Mouse (Mus musculus): ENCODE results near the gene Pltp.
"Not testable (repeated sequence)": the region's sequence is repeated elsewhere in the genome, so short reads cannot be mapped to it uniquely, and the experiment has no call there.

Gene Pltp

GRCm38 (mm10) chr2:164855572-164855971 is 1.9 kb downstream of the Pltp start:
- DNase-seq (ENCODE audit: extremely low read depth, low read depth): not testable (repeated sequence)

GRCm38 (mm10) chr2:164850061-164850460 is 7.5 kb downstream of the Pltp start:
- DNase-seq (ENCODE audit: extremely low read depth, low read depth): no peak

GRCm38 (mm10) chr2:164845782-164846181 is 11.7 kb downstream of the Pltp start:
- no peak for DNase-seq (ENCODE audit: extremely low read depth, low read depth)

- no peak for DNase-seq (ENCODE audit: extremely low read depth, low read depth)
Measured at GRCm38 (mm10) chr2:164835164-164835563, 22.3 kb downstream of the Pltp start.

GRCm38 (mm10) chr2:164834531-164834930 is 23.0 kb downstream of the Pltp start:
- no peak for DNase-seq (ENCODE audit: extremely low read depth, low read depth)

- DNase-seq (ENCODE audit: extremely low read depth, low read depth): peak; percentile 93
Measured at GRCm38 (mm10) chr2:164833314-164833959, 24.1 kb downstream of the Pltp start, which contains the start of gene Neurl2. Neurl2 (minus strand) TSS chr2:164833456.

GRCm38 (mm10) chr2:164832748-164833301 is 24.7 kb downstream of the Pltp start, which contains the start of gene Ctsa:
Ctsa (plus strand) TSS chr2:164832873.
- DNase-seq (ENCODE audit: extremely low read depth, low read depth): peak; percentile 52

GRCm38 (mm10) chr2:164832032-164832747 is 25.3 kb downstream of the Pltp start:
- DNase-seq (ENCODE audit: extremely low read depth, low read depth): no peak

GRCm38 (mm10) chr2:164831029-164831428 is 26.5 kb downstream of the Pltp start:
- DNase-seq (ENCODE audit: extremely low read depth, low read depth): no peak

GRCm38 (mm10) chr2:164829090-164829489 is 28.4 kb downstream of the Pltp start:
- DNase-seq (ENCODE audit: extremely low read depth, low read depth): no peak

GRCm38 (mm10) chr2:164828437-164828836 is 29.1 kb downstream of the Pltp start, which contains the start of gene Spata25:
Spata25 (minus strand) TSS chr2:164828537.
- no peak for DNase-seq (ENCODE audit: extremely low read depth, low read depth)

GRCm38 (mm10) chr2:164827146-164827850 is 30.2 kb downstream of the Pltp start:
- peak; percentile 79 for DNase-seq (ENCODE audit: extremely low read depth, low read depth)

GRCm38 (mm10) chr2:164825521-164825920 is 32.0 kb downstream of the Pltp start:
- DNase-seq (ENCODE audit: extremely low read depth, low read depth): no peak

GRCm38 (mm10) chr2:164823969-164824368 is 33.5 kb downstream of the Pltp start:
- no peak for DNase-seq (ENCODE audit: extremely low read depth, low read depth)

- DNase-seq (ENCODE audit: extremely low read depth, low read depth): peak; percentile 71
Measured at GRCm38 (mm10) chr2:164823181-164823585, 34.3 kb downstream of the Pltp start.

- DNase-seq (ENCODE audit: extremely low read depth, low read depth): peak; percentile 98
Measured at GRCm38 (mm10) chr2:164822636-164823165, 34.8 kb downstream of the Pltp start, which contains the start of gene Zswim1. Zswim1 (plus strand) TSS chr2:164822686.

GRCm38 (mm10) chr2:164821060-164821459 is 36.5 kb downstream of the Pltp start:
- no peak for DNase-seq (ENCODE audit: extremely low read depth, low read depth)

GRCm38 (mm10) chr2:164817703-164818102 is 39.8 kb downstream of the Pltp start:
- no peak for DNase-seq (ENCODE audit: extremely low read depth, low read depth)

- no peak for DNase-seq (ENCODE audit: extremely low read depth, low read depth)
Measured at GRCm38 (mm10) chr2:164817206-164817605, 40.3 kb downstream of the Pltp start.

- DNase-seq (ENCODE audit: extremely low read depth, low read depth): no peak
Measured at GRCm38 (mm10) chr2:164815821-164816220, 41.7 kb downstream of the Pltp start.

GRCm38 (mm10) chr2:164815348-164815747 is 42.2 kb downstream of the Pltp start:
- no peak for DNase-seq (ENCODE audit: extremely low read depth, low read depth)
